Mouse (Mus musculus) heart, adult 18-20 months (tissue): ENCODE measurements around the gene Slc12a9. TPM values are rescaled to one million over a fixed set of nuclear protein-coding genes. Genes with fewer than 3 reads are reported as not detected.

Source experiments
- DNase-seq, 2 experiments: peaks; one replicate each; pipeline ENCODE4 v3.0.0; 2021 to 2022; ENCODE audit warnings: mixed read lengths in 1 of 2
- total RNA-seq, 2 experiments: library from RNA; stranded (reverse); gene quantifications; 2 replicates each; pipeline ENCODE4 v1.2.3; 2021

The Slc12a9 gene
- total RNA-seq, 2 experiments from 2014 or later, result 1.5 to 1.8 TPM

DNA sequence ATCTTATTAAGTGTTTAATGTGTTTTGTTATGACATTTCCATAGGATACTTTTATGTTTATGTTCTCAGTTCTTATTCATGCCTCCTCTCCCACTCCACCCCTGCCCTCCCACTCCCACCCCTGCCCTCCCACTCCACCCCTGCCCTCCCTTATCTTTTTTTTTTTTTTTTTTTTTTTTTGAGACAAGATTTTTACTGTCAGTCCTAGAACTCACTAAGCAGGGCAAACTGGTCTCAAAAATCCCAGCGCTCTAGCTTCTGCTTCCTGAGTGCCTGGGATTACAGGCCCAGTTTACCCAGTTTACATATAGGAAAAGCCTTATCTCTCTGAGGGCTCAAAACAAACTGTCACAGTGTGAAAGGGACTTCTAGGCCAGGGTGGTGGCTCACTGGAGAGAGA is 13.0 kb upstream of the Slc12a9 start:
- no peak for DNase-seq

DNA sequence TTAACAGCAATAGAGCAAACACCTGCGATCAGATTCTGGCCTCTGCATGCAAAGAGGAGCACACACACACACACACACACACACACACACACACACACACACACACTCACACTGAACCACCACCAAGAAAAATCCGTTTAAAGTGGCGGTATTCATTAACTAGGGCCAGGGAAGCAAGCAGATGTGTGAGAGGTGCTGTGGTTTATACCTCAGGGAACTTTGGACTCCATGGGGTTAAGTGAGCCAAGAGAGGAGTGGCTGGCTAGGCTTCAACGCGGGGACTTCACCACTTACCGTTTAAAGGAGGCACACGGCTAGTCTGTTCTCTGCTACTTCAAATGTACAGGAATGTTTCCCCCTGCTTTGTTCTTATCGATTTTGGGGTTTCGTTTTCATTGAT is 12.4 kb upstream of the Slc12a9 start:
- no peak for DNase-seq

DNA sequence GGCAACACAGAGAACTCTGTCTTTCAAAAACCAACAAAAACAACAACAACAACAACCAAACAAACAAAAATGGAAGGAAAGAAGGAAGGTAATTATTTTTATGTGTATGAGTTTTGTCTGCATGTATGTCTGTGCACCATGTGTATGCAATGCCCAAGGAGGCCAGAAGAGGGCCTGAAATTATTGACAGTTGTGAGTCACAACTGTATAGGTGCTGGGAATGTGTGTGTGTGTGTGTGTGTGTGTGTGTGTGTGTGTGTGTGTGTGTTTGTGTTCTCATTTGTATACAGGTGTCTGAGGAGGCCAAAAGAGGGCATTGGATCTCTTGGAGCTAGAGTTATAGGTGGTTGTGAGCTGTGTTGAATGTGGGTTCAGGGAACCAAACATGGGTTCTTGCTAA is 10.5 kb upstream of the Slc12a9 start:
- DNase-seq, result no peak

DNA sequence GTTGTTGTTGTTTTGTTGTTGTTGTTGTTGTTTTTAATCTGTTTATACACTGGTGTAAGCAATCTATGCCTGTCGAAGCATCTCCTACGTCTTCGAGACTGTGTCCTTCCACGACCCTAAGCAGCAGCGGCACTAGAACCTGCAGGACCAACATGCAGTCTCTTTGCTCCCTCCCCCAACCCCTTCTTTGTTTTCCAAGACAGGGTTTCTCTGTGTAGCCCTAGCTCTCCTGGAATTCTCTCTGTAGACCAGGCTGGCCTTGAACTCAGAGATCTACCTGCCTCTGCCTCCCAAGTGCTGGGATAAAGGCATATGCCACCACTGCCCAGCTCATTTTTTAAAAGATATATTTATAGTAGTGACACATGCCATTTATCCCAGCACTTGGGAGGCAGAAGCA is 10.0 kb upstream of the Slc12a9 start:
- DNase-seq, result no peak

DNA sequence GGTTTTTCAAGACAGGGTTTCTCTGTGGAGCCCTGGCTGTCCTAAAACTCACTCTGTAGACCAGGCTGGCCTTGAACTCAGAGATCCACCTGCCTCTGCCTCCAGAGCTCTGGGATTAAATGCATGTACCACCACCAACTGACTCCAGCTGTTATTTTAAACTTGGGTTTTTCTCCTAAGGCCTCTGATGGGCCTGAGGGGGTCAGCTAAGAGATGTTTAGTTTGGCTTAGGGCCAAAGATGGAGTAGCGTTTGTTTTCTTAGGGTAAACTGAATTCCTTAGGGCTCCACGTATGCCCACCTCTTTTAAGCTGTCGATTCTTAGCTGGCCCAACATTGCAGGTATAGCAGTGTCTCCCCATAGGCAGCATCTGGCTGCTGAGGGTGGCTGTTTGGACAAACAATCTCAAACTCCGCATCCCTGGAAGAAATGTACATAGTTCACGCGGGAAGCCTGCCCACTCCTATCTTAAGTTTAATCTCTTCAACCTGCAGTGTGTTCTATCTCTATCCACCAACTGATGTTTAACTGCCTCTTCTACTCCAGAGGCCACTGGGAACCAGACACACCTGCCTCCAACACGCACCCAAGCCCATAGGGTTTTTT is 9.1 kb upstream of the Slc12a9 start:
- no peak for DNase-seq

DNA sequence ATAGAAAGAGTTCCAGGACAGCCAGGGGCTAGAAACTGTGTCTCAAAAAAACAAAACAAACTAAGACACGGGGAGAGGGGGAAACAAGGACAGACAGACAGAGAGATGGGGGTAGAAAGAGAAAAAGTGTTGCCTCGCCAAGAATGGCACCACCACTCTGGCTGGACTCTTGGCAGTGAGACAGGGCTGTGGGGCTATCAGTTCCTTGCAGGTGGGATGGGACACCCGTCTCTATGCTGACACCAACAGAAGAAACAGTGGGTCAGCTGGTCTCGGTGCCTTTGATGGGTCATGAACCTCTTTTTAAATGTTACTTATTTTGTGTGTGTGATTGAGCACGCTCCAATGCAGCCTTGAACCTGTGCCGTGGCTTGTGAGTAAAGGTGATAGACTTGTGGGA is 6.8 kb upstream of the Slc12a9 start:
- no peak for DNase-seq

DNA sequence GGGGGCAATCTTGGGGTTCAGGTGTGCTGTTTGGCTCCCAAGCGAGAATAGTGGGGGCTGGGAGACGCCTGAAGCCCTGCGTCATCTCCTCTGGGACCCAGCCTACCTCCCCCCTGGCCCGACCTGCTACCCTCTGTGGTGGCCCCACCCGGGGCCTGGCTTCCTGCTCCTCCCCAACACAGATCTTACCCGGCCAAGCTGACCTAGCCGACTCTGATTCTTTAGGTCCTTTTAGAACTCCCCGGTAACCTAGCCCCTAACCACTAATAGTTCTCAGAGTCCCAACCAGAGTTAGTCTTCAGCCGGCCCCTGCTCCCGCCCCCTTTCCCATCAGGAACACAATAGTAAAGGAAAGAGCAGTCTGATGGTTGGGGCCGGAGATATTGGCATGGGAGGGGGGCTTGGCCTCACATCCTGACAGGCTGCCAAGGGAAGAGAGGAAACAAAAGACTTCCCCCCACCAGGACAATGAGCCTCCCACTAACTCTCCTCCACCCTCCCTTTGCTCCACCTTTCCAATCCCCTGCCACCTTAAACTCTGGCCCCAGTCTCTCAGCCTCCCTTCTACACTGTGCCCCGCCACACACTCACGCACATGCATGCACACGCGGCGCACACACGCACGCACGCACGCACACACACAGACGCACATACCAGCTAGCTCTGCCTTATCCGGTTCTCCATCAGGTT is 6.0 kb upstream of the Slc12a9 start:
- DNase-seq, result peak; percentile 75 to 88

DNA sequence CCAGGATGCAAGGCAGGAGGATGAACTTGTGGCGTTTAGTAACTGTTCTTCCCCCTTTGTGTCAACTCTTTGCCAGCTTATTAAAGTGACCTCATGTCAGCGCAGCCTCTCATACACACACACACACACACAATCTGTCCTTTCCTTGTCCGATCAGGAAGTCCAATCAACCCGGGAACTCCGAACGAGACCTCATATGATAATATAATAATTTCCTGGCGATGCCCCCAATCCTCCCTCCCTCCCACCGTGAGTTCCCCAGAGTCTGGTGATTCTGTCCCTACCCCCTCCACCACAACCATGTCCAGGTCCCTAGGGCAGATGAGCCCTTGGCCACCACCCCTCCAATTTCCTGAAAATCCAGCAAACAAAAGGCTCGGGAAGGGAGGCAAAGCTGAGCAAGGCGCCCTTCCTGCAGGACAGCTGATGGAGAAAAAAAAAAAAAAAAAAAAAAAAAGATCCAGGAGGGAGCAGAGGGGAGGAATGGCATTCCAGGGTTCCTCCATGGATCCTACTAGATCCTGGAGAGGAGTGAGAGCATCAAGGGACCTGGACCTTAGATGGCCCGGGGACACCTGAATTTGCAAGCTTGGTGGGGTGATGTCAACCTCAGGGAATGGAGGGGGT is 5.4 kb upstream of the Slc12a9 start:
- peak; percentile 80 to 88 for DNase-seq

DNA sequence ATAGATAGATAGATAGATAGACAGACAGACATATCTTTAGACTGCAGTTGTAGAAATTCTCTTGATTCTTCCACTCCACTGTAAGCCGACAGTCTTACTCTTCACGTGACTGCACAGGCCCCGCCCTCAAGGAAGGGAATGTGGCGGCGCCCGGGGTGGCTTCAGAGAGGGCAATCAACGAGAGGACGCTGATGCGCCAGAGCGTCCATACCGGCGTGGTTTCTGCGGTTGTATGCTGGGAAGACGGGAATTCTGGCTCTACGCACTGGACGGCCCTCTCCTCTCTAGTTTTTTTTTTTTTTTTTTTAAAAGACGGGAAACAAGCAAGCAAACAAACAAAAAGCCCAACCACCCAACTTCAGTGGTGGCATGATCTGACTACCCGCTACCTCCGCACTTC is 4.9 kb upstream of the Slc12a9 start:
- DNase-seq, result peak; percentile 94 to 95

DNA sequence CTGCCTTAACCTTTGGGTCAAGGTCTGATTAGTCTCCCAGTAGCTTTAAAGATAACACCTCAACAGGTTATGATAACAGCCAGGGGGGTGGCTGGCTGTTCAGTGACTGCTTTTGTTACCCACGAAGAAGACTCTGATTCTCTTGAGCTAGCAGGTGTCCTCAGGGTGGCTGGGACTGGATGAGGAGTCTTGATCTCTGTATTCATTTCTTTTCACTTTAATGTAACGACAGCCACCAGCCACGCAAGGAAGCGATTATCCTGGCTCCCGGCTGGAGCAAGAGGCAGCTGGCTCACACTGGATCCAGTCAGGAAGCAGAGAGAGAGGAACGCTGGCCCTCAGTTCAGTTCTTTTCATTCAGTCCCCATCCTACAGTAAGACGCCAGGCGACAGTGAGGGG is 3.8 kb upstream of the Slc12a9 start:
- no peak for DNase-seq

DNA sequence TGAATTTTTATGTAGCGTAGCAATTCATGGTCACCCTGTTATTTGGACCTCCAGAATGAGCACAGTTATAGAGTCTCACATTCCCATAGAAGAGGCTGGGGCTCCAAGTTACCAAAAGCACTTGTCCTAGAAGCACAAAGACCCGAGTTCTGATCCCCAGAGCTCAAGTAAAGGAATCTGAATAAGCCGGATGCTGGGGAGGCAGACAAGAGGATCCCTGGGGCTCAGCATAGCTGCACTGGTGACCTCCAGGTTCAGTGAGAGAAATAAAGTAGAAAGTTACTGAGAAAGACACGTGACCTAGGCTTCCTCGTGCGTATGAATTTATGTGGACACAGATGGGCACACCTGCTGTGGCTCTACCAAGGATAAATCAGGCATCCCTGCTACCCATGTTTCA is 1.7 kb upstream of the Slc12a9 start:
- no peak for DNase-seq

DNA sequence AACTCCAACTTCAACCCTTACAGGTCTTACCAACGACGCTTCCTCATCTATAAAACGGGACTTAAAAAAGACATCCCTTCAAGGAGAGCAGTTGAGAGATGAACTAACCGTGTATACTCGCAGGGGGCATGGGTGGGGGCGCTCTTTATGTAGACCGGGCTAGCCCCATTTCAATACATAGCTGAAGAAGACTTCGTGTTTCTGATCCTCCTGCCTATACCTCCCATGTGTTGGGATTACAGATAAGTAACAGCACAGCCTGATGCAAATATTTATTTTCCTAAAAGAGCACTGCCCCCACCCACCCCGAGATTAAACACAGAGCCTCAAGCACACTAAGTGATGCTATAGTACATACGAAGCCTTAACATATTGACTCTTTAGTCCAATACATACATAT is 920 bp upstream of the Slc12a9 start:
- no peak for DNase-seq

DNA sequence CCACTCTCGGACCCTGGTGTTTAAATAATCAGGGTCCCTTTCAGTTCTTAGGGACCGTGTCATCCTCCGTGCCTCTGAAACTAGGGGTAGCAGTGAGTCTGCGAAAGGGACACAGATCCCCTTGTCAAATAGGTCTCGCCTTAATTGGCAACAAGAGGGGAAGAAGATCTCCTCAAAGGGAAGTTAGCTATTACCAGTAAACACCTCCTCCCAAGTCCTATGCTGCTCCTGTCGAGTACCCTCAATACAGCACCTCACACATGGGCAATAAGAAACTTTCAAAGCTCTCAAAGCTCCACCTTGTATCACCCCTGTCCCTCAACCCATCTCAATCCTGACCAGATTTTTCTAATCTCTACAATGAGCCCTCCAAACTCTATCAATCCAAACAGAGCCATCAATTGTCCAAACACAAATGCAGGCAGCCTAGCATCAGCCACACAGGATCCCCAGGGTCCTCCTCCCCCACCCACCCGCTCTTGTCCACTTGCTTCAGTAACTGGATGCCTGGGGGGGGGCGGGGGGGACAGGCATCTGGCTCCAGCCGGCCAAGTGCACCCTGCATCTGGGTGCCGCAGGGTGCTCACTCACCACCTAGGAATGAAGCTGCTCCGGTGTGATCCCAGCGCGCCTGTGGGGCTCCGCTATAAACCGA is 413 bp downstream of the Slc12a9 start:
- no peak for DNase-seq

DNA sequence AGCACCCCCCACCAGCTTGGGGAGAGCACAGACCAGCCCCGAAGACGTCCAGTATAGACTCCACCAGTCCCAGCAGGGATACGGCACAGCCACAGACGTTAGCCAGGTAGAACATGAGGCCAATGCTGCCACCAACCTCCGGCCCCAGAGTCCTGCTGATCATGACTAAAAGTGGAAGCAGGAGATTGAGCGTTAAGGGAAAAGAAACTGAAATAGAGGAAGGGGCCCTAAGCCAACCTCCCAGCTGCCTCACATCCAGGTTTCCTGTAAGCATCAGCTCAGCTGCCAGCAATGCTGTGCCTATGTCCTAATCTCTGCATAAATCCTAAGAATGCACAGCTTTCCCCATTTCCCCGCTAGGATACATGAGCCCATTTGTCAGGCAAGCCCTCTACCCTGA is 2.5 kb downstream of the Slc12a9 start:
- no peak for DNase-seq

DNA sequence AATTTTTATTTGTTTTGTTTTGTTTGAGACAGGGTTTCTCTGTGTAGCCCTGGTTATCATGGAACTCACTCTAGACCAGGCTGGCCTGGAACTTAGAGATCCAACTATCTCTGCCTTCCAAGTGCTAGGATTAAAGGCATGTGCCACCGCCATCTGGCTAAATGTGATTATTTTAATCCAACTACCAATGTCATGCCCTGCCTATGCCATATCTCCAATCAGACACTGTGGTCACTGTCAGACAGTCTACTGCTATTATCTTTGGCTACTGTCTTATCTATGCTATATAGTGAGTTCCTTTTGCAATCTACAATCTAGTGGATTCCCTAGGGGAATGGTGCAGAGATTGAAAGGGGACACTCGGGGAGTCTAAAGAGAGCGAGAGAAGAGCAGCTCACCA is 12.4 kb downstream of the Slc12a9 start:
- DNase-seq, result no peak

DNA sequence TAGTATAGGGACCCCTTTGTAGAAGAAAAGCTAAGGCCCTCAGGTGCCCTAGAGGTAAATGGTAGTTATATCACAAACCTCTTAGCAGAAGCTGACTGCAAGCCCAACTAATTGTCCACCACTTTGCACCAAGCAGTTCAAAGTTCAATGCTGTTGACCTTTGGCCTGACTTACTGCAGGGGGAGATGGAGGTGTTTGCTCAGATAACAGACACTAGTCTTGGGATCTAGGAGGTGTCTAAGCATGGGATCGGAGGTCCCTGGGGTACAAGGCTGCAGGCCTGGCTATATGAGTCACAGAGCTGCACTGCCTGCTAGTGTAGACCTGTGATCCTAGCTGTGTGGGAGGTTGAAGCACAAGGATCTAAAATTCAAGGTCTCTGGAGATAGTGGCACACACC is 14.8 kb downstream of the Slc12a9 start:
- DNase-seq, result no peak

DNA sequence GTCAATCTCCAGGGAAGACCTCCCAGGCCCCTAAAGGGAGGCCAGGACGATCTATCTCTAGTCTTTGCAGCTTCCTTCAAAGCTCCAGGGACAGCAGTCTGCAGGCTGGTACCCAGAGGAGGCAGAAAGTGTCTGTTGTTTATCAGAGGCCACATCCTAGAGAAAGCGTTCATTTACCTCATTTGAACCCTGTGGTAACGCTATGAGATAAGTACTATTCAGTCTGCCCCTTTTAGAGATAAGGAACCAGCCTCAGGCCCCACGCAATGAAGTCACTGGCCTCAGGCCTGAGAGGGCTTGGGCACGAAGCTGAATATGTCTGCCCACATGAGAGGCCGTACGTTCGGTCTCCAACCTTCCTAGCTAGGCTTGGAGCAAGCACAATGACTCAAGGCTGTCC is 16.0 kb downstream of the Slc12a9 start:
- no peak for DNase-seq

DNA sequence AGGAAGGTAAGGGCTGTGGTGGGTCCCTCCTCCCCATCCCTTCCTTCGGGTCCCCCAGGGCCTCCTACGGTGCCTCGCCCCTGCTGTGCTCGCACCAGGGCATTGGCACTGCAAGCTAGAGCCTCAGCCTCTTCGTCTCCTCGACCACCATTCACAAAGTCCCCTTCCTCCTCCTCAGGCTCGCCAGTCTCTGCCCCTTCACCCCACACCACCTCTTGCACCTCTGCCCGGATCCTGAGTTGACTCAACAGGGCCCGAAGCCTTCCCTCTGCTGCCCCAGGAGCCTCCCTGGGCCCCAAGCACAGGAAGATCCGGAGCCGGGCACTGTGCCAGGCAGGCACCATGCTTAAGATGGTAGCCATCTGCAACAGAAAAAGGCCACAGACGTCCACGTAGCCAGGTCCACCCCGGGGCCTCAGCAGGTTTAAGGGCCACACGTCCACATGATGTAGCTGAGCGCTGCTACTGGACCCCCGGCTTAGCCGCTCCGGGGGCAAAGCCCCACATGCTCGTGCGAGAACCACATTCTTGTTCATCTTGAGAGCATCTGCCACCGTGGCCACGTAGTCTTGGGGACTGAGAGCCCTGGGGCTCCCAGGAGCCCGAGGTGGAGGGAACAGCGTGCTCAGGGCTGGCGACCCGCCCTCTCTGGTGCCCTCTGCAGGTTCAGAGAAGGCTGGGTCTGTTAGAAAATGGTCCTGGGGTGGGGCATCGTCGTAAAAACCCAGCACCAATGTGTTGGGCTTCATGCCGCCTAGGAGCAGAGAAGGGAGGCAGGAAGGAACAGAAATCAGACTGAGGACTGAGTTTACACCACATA is 18.1 kb downstream of the Slc12a9 start:
- DNase-seq, result peak in 1 of 2 experiments; percentile 39

DNA sequence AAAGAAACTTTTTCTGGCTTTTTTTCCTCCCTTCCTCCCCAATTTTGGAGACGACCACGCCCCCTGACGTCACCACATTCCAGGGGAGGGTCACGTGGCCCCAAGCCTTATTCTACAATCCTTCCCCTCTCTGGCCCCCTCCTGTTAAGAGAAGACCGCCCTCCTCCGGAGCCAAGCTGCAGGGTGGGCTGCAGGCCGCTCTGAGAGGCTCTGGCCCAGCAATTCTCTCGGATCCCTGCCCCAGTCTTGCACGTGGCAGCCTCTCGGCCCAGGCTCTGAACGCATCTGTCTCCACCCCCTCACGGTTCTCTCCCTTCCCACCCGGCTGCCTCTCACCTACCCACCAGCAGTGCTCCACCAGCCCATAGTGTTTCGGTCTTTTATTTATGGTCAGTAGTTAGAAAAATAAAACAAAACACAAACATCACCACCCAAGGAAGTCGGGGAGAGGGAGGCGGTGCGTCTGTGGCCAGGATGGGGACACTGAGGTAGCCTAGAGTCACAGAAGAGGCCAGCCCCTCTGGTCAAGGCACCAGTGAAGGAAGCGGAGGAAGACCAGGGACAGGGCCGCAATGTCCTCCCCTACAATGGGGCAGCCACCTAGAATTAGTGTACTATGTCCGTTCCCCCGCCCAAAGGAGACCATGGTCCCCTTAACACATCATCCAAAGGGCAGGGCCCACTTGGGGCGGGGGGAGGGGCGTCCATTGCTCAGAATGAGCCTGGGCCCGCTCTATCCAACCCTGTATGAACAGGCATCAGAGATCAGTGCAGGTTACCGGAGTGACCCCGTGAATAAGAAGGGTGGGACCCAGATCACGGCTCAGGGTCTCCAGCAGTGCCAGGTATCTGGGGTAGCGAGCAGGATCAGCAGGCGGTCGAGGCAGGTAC is 19.0 kb downstream of the Slc12a9 start, which contains the start of gene Trip6:
Gene Trip6 (minus strand): TSS at position 212 of the 891 bp plus-strand sequence.
- peak; percentile 92 to 96 for DNase-seq

DNA sequence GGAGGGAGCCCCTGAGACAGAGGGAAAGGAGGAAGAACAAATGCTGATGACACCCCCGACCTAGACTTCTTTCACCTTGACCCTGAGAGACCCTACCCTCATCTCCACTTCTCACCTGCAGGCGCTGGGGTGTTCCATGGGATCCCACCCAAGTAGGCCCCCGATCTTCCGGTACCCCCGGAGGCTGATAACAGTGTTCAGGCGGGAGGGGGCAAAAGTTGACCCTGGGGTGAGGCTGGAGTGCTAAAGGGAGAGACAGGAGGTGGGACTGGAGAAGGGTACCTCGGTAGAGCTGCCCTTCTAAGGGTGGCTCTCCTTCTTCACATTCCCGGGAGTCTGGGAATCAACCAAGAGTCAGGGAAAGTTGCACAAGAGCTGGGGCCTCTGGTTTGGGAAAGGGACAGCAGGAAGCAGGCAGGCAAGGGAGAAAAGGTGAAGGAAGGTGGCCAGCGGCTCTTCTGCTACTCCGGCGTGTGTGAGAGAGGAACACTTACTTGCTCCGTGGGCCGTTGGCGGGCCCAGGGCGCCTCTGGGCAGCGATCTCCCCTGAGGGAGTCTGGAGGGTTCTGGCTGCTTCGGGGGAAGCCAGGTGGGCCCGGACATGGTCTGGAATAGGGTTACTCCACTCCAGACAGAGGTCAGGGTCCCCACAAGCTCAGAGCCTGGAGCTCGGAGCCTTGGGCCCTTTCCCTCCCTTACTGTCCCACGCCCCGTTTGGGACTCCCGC is 19.8 kb downstream of the Slc12a9 start:
- DNase-seq, result peak in 1 of 2 experiments; percentile 27

DNA sequence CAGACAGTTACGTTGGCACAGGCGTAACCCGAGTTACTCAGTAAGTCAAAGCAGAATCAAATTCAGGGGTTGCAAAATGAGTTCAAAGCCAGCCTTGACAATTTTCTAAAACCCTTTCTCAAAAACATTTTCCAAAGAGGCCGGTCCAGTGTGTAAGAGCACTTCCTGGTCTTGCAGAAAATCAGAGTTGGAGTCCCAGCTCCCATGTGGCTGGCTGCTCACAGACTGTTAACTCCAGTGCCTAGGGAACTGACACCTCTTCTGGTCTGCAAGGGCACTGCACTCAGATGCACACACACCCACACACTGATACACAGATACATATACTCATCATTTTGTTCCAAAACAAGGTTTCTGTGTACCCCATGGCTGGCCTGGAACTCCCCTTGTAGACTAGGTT is 25.0 kb downstream of the Slc12a9 start:
- DNase-seq, result no peak
